Mouse (Mus musculus): ENCODE measurements around the gene Pilrb1. TPM values are rescaled to one million over a fixed set of nuclear protein-coding genes. Genes with fewer than 3 reads are reported as not detected.
"Not testable (repeated sequence)": the region's sequence is repeated elsewhere in the genome, so short reads cannot be mapped to it uniquely, and the experiment has no call there.

Gene Pilrb1
- total RNA-seq (2021) = under 1 TPM; 0.61 to 0.83 TPM

- intact Hi-C loops (cut with DNase I); DNase-seq (ENCODE audit: low spot score): not testable (repeated sequence)
These were observed at the start of gene Pilrb1 for GRCm38 (mm10) chr5:137857960-137858710. Pilrb1 (minus strand) TSS chr5:137858106.

GRCm38 (mm10) chr5:137897812-137898211 is 39.9 kb upstream of the Pilrb1 start:
- DNase-seq (ENCODE audit: low spot score) = no peak
- intact Hi-C loops (cut with DNase I) = loop anchor here (2.0 kb wide), 1 partner anchor 53 kb away; no protein-coding TSS in a partner anchor

GRCm38 (mm10) chr5:137892954-137893353 is 35.0 kb upstream of the Pilrb1 start:
- DNase-seq (ENCODE audit: low spot score) = no peak
- intact Hi-C loops (cut with DNase I) = no loop called here

GRCm38 (mm10) chr5:137887666-137888065 is 29.8 kb upstream of the Pilrb1 start:
- intact Hi-C loops (cut with DNase I) = loop anchor here (5.0 kb wide), 1 partner anchor 250 kb away; no protein-coding TSS in a partner anchor
- DNase-seq (ENCODE audit: low spot score) = no peak

GRCm38 (mm10) chr5:137885894-137886293 is 28.0 kb upstream of the Pilrb1 start:
- DNase-seq (ENCODE audit: low spot score) = no peak
- intact Hi-C loops (cut with DNase I) = loop anchor here (5.0 kb wide), 1 partner anchor 251 kb away; no protein-coding TSS in a partner anchor

GRCm38 (mm10) chr5:137883345-137883744 is 25.4 kb upstream of the Pilrb1 start:
- no peak for DNase-seq (ENCODE audit: low spot score)
- intact Hi-C loops (cut with DNase I) = no loop called here

GRCm38 (mm10) chr5:137882922-137883321 is 25.0 kb upstream of the Pilrb1 start:
- intact Hi-C loops (cut with DNase I) = no loop called here
- DNase-seq (ENCODE audit: low spot score) = no peak

GRCm38 (mm10) chr5:137877860-137878259 is 20.0 kb upstream of the Pilrb1 start:
- intact Hi-C loops (cut with DNase I) = loop anchor here (2.0 kb wide), 1 partner anchor 85 kb away; no protein-coding TSS in a partner anchor

GRCm38 (mm10) chr5:137875054-137875453 is 17.1 kb upstream of the Pilrb1 start:
- no peak for DNase-seq (ENCODE audit: low spot score)
- intact Hi-C loops (cut with DNase I) = no loop called here

More at GRCm38 (mm10) chr5:137877860-137878259, 20.0 kb upstream of the Pilrb1 start:
- DNase-seq (ENCODE audit: low spot score) = no peak

- intact Hi-C loops (cut with DNase I) = not testable (repeated sequence)
These were observed 14.4 kb upstream of the Pilrb1 start for GRCm38 (mm10) chr5:137872381-137872702.

GRCm38 (mm10) chr5:137871644-137872380 is 13.9 kb upstream of the Pilrb1 start, which contains the start of gene Pilrb2:
Pilrb2 (minus strand) TSS chr5:137871815.
- DNase-seq (ENCODE audit: low spot score); intact Hi-C loops (cut with DNase I): not testable (repeated sequence)

More at GRCm38 (mm10) chr5:137872381-137872702, 14.4 kb upstream of the Pilrb1 start:
- not testable (repeated sequence) for DNase-seq (ENCODE audit: low spot score)

- DNase-seq (ENCODE audit: low spot score); intact Hi-C loops (cut with DNase I): not testable (repeated sequence)
These were observed 10.7 kb upstream of the Pilrb1 start for GRCm38 (mm10) chr5:137868600-137868999.

GRCm38 (mm10) chr5:137864008-137864407 is 6.1 kb upstream of the Pilrb1 start:
- intact Hi-C loops (cut with DNase I); DNase-seq (ENCODE audit: low spot score): not testable (repeated sequence)

GRCm38 (mm10) chr5:137856870-137857269 is 1.0 kb downstream of the Pilrb1 start:
- intact Hi-C loops (cut with DNase I); DNase-seq (ENCODE audit: low spot score): not testable (repeated sequence)

GRCm38 (mm10) chr5:137854907-137855306 is 3.0 kb downstream of the Pilrb1 start:
- DNase-seq (ENCODE audit: low spot score); intact Hi-C loops (cut with DNase I): not testable (repeated sequence)

- intact Hi-C loops (cut with DNase I); DNase-seq (ENCODE audit: low spot score): not testable (repeated sequence)
These were observed 7.6 kb downstream of the Pilrb1 start for GRCm38 (mm10) chr5:137850313-137850712.

GRCm38 (mm10) chr5:137837110-137837509 is 20.8 kb downstream of the Pilrb1 start:
- intact Hi-C loops (cut with DNase I); DNase-seq (ENCODE audit: low spot score): not testable (repeated sequence)

GRCm38 (mm10) chr5:137836611-137837010 is 21.3 kb downstream of the Pilrb1 start:
- no peak for DNase-seq (ENCODE audit: low spot score)
- intact Hi-C loops (cut with DNase I) = no loop called here

- intact Hi-C loops (cut with DNase I); DNase-seq (ENCODE audit: low spot score): not testable (repeated sequence)
These were observed 21.9 kb downstream of the Pilrb1 start, which contains the start of gene Pilra for GRCm38 (mm10) chr5:137835966-137836520. Pilra (minus strand) TSS chr5:137836281.

GRCm38 (mm10) chr5:137833500-137833899 is 24.4 kb downstream of the Pilrb1 start:
- no peak for DNase-seq (ENCODE audit: low spot score)
- intact Hi-C loops (cut with DNase I) = no loop called here
